Mouse (Mus musculus) E14TG2a.4 (cell line): ENCODE data around the gene Mis18a.
A peak's percentile ranks its signal among the peaks of the same experiment; 100 is the strongest.

Experiments used
- H3K27me3 ChIP-seq: 2 replicates; pipeline ENCODE4 v1.6.1; 2014; ENCODE audit warnings: low read length, control low read depth; ENCODE audit not compliant: insufficient read depth
- H3K36me3 ChIP-seq: 2 replicates; pipeline ENCODE4 v1.6.1; 2014; ENCODE audit warnings: low read length, control low read depth; ENCODE audit not compliant: insufficient read depth
- H3K4me1 ChIP-seq: replicated peaks from 2 replicates; pipeline ENCODE4 v1.6.1; 2014; ENCODE audit warnings: low read depth, low read length, control low read depth
- H3K4me3 ChIP-seq: replicated peaks from 2 replicates; pipeline ENCODE4 v1.5.1; 2014; ENCODE audit warnings: mild to moderate bottlenecking, low read length
- H3K9me3 ChIP-seq: 2 replicates; pipeline ENCODE4 v1.6.1; 2014; ENCODE audit warnings: low read length, control low read depth
- CTCF ChIP-seq: conservative IDR thresholded peaks from 2 replicates; pipeline ENCODE4 v1.5.1; 2014; ENCODE audit warnings: low read length
- NANOG ChIP-seq: IDR thresholded peaks from 2 replicates; pipeline ENCODE4 v1.6.1; 2014; ENCODE audit warnings: borderline replicate concordance, low read length, mixed read lengths
- POU5F1 ChIP-seq: IDR thresholded peaks from 2 replicates; pipeline ENCODE4 v1.6.1; 2014; ENCODE audit warnings: low read length, borderline replicate concordance

The Mis18a gene

GRCm38 (mm10) chr16:90753386-90753941 lies 26.3 kb upstream of the Mis18a start:
- Histone ChIP-seq H3K27me3 (no peaks in the 10 kb centered on the region), H3K4me1 (peaks cover 29% of the 10 kb centered on the region), H3K9me3 (no peaks in the 10 kb centered on the region), H3K36me3 (peaks cover 93% of the 10 kb centered on the region), H3K4me3 (no peak overlapping the region)
- TF ChIP-seq CTCF (no peak), POU5F1 (no peak), NANOG (no peak)

GRCm38 (mm10) chr16:90748169-90748568 lies 21.0 kb upstream of the Mis18a start:
- no peaks in the 10 kb centered on the region for H3K9me3 ChIP-seq
- no peak for TF ChIP-seq POU5F1
- TF ChIP-seq CTCF: no peak
- TF ChIP-seq NANOG: no peak
- peaks cover 25% of the 10 kb centered on the region for H3K4me1 ChIP-seq
- H3K4me3 ChIP-seq: no peak overlapping the region
- H3K36me3 ChIP-seq: peaks cover 40% of the 10 kb centered on the region
- H3K27me3 ChIP-seq: no peaks in the 10 kb centered on the region

- Histone ChIP-seq H3K36me3 (peaks cover 30% of the 10 kb centered on the region), H3K9me3 (no peaks in the 10 kb centered on the region), H3K4me3 (no peak overlapping the region), H3K27me3 (no peaks in the 10 kb centered on the region), H3K4me1 (peaks cover 20% of the 10 kb centered on the region)
- no peak for TF ChIP-seq POU5F1
- TF ChIP-seq NANOG: no peak
- no peak for TF ChIP-seq CTCF
These were observed 19.9 kb upstream of the Mis18a start for GRCm38 (mm10) chr16:90747143-90747542.

- Histone ChIP-seq H3K36me3 (no peaks in the 10 kb centered on the region), H3K27me3 (no peaks in the 10 kb centered on the region), H3K4me1 (peaks cover 15% of the 10 kb centered on the region), H3K9me3 (no peaks in the 10 kb centered on the region), H3K4me3 (0 out of 2 replicates have a peak within 1 kb of the TSS, but pooled peaks have one; percentile 17)
- TF ChIP-seq NANOG: no peak
- no peak for TF ChIP-seq POU5F1
- TF ChIP-seq CTCF: no peak
These were observed 11.1 kb upstream of the Mis18a start, which contains the start of gene Mrap for GRCm38 (mm10) chr16:90738092-90738956. Gene Mrap (plus strand): TSS chr16:90738207.

GRCm38 (mm10) chr16:90736672-90737270 lies 9.6 kb upstream of the Mis18a start:
- Histone ChIP-seq H3K27me3 (no peaks in the 10 kb centered on the region), H3K36me3 (no peaks in the 10 kb centered on the region), H3K4me1 (peaks cover 15% of the 10 kb centered on the region), H3K9me3 (no peaks in the 10 kb centered on the region), H3K4me3 (0 out of 2 replicates have a peak overlapping the region, but pooled peaks have one; percentile 17)
- TF ChIP-seq CTCF (no peak), NANOG (no peak), POU5F1 (no peak)

GRCm38 (mm10) chr16:90735611-90736010 lies 8.4 kb upstream of the Mis18a start:
- no peak overlapping the region for H3K4me3 ChIP-seq
- peaks cover 7% of the 10 kb centered on the region for H3K9me3 ChIP-seq
- no peaks in the 10 kb centered on the region for H3K27me3 ChIP-seq
- no peak for TF ChIP-seq POU5F1
- no peak for TF ChIP-seq NANOG
- TF ChIP-seq CTCF: no peak
- peaks cover 15% of the 10 kb centered on the region for H3K4me1 ChIP-seq
- H3K36me3 ChIP-seq: no peaks in the 10 kb centered on the region

- peaks cover 32% of the 10 kb centered on the region for H3K36me3 ChIP-seq
- no peaks in the 10 kb centered on the region for H3K27me3 ChIP-seq
- H3K4me1 ChIP-seq: peaks cover 43% of the 10 kb centered on the region
- H3K4me3 ChIP-seq: peak overlapping the region; percentile 96
- TF ChIP-seq NANOG (no peak), CTCF (no peak), POU5F1 (no peak)
- H3K9me3 ChIP-seq: peaks cover 7% of the 10 kb centered on the region
These were observed 490 bp downstream of the Mis18a start for GRCm38 (mm10) chr16:90726600-90727227.

GRCm38 (mm10) chr16:90724051-90724450 lies 3.2 kb downstream of the Mis18a start:
- H3K27me3 ChIP-seq: no peaks in the 10 kb centered on the region
- no peak for TF ChIP-seq NANOG
- no peak for TF ChIP-seq POU5F1
- no peak for TF ChIP-seq CTCF
- no peak overlapping the region for H3K4me3 ChIP-seq

More at GRCm38 (mm10) chr16:90724051-90724450, 3.2 kb downstream of the Mis18a start:
- no peaks in the 10 kb centered on the region for H3K9me3 ChIP-seq
- H3K36me3 ChIP-seq: peaks cover 57% of the 10 kb centered on the region
- H3K4me1 ChIP-seq: peaks cover 45% of the 10 kb centered on the region
